Mouse (Mus musculus): ENCODE results near the gene 2900026A02Rik.
A peak's percentile ranks its signal among the peaks of the same experiment; 100 is the strongest.

The 2900026A02Rik gene

GRCm38 (mm10) chr5:113087465-113087864 lies 133.6 kb downstream of the 2900026A02Rik start:
- no peak for DNase-seq

GRCm38 (mm10) chr5:113086990-113087389 lies 134.0 kb downstream of the 2900026A02Rik start:
- peak; percentile 25 for DNase-seq

- DNase-seq, result peak; percentile 65
These were observed 134.6 kb downstream of the 2900026A02Rik start for GRCm38 (mm10) chr5:113086439-113086838.

- DNase-seq, result no peak
These were observed 135.1 kb downstream of the 2900026A02Rik start for GRCm38 (mm10) chr5:113085931-113086330.

GRCm38 (mm10) chr5:113084309-113084708 lies 136.7 kb downstream of the 2900026A02Rik start:
- DNase-seq, result no peak

GRCm38 (mm10) chr5:113082356-113083168 lies 138.5 kb downstream of the 2900026A02Rik start:
- DNase-seq, result no peak

- DNase-seq, result peak; percentile 92
These were observed 139.6 kb downstream of the 2900026A02Rik start, which contains the start of gene Crybb3 for GRCm38 (mm10) chr5:113081439-113081838. Gene Crybb3 (minus strand): TSS chr5:113081584.

- no peak for DNase-seq
These were observed 140.0 kb downstream of the 2900026A02Rik start for GRCm38 (mm10) chr5:113081020-113081419.

- no peak for DNase-seq
These were observed 141.3 kb downstream of the 2900026A02Rik start for GRCm38 (mm10) chr5:113079783-113080182.

GRCm38 (mm10) chr5:113078686-113079085 lies 142.3 kb downstream of the 2900026A02Rik start:
- DNase-seq, result no peak

GRCm38 (mm10) chr5:113070017-113070416 lies 151.0 kb downstream of the 2900026A02Rik start, which contains the start of gene Crybb2:
Gene Crybb2 (minus strand): TSS chr5:113070117.
- no peak for DNase-seq

GRCm38 (mm10) chr5:113054308-113054707 lies 166.7 kb downstream of the 2900026A02Rik start:
- peak; percentile 82 for DNase-seq

GRCm38 (mm10) chr5:113050581-113051185 lies 170.4 kb downstream of the 2900026A02Rik start:
- DNase-seq, result no peak

- DNase-seq, result peak; percentile 45
These were observed 171.2 kb downstream of the 2900026A02Rik start for GRCm38 (mm10) chr5:113049876-113050275.

GRCm38 (mm10) chr5:113045511-113046273 lies 175.3 kb downstream of the 2900026A02Rik start:
- DNase-seq, result no peak

- DNase-seq, result peak; percentile 97
These were observed 177.5 kb downstream of the 2900026A02Rik start for GRCm38 (mm10) chr5:113043531-113043930.

- peak; percentile 98 for DNase-seq
These were observed 179.4 kb downstream of the 2900026A02Rik start for GRCm38 (mm10) chr5:113041567-113042071.

- peak; percentile 67 for DNase-seq
These were observed 180.3 kb downstream of the 2900026A02Rik start for GRCm38 (mm10) chr5:113040776-113041175.

- DNase-seq, result peak; percentile 35
These were observed 182.4 kb downstream of the 2900026A02Rik start for GRCm38 (mm10) chr5:113038601-113039000.
